Mouse (Mus musculus) lung, postnatal 0 days (tissue): ENCODE data around the gene Pard3. TPM values are rescaled to one million over a fixed set of nuclear protein-coding genes. Genes with fewer than 3 reads are reported as not detected.

Experiments
- ATAC-seq: fragments of 200-750 bp; cut with Nextera tagmentation; 2 replicates; pipeline ENCODE4 v1.8.0; 2017; ENCODE audit warnings: moderate library complexity
- DNase-seq: peaks from one replicate; pipeline ENCODE4 v3.0.0-alpha.2; 2016; ENCODE audit warnings: low spot score
- H3K27ac ChIP-seq: fragments of 300-500 bp; sonication (generic); 2 replicates; pipeline ENCODE4 v1.5.1; 2014; ENCODE audit warnings: antibody characterized with exemption, mild to moderate bottlenecking, low read length, mixed read lengths
- H3K27me3 ChIP-seq: fragments of 300-500 bp; sonication (generic); replicated peaks from 2 replicates; pipeline ENCODE4 v1.6.1; 2014; ENCODE audit warnings: low read length, mixed read lengths; ENCODE audit not compliant: insufficient read depth
- H3K36me3 ChIP-seq: fragments of 300-500 bp; sonication (generic); 2 replicates; pipeline ENCODE4 v1.6.1; 2014; ENCODE audit warnings: low read length, mixed read lengths; ENCODE audit not compliant: insufficient read depth
- H3K4me1 ChIP-seq: fragments of 300-500 bp; sonication (generic); 2 replicates; pipeline ENCODE4 v1.6.1; 2014; ENCODE audit warnings: antibody characterized with exemption, low read depth, low read length, mixed read lengths; ENCODE audit not compliant: insufficient read depth
- H3K4me2 ChIP-seq: fragments of 300-500 bp; sonication (generic); replicated peaks from 2 replicates; pipeline ENCODE4 v1.6.1; 2014; ENCODE audit warnings: low read depth, mild to moderate bottlenecking, low read length, moderate library complexity, mixed read lengths
- H3K4me3 ChIP-seq: fragments of 300-500 bp; sonication (generic); 2 replicates; pipeline ENCODE4 v1.5.1; 2014; ENCODE audit warnings: low read depth, low read length
- H3K9ac ChIP-seq: fragments of 300-500 bp; sonication (generic); replicated peaks from 2 replicates; pipeline ENCODE4 v1.6.1; 2014; ENCODE audit warnings: low read depth, mild to moderate bottlenecking
- H3K9me3 ChIP-seq: fragments of 300-500 bp; sonication (generic); 2 replicates; pipeline ENCODE4 v1.6.1; 2016; ENCODE audit warnings: low read length, mixed read lengths
- CTCF ChIP-seq: IDR thresholded peaks from 2 replicates; pipeline ENCODE4 v1.5.1; 2016; ENCODE audit warnings: antibody characterized with exemption, mild to moderate bottlenecking
- EP300 ChIP-seq: IDR thresholded peaks from 2 replicates; pipeline ENCODE4 v1.6.1; 2016; ENCODE audit warnings: antibody characterized with exemption, mild to moderate bottlenecking, control low read depth
- WGBS: fragments of 180-500 bp; shearing (Covaris S2); extraction: QIAGEN DNeasy Blood & Tissue Kit; methylation state at CpG from one replicate; pipeline ENCODE4 v1.1.7; 2014; 5-methylcytosine and 5-hydroxymethylcytosine counted together
- polyA plus RNA-seq: library from polyadenylated mRNA; unstranded; fragments of >200 nt; fragmentation: Nextera tagmentation; extraction: Ambion mirVana; gene quantifications from 2 replicates; pipeline ENCODE4 v1.2.1, GENCODE M21; 2015

Pard3 gene
- polyA plus RNA-seq, 1 experiment from 2014 or later: 13.2 TPM

DNA sequence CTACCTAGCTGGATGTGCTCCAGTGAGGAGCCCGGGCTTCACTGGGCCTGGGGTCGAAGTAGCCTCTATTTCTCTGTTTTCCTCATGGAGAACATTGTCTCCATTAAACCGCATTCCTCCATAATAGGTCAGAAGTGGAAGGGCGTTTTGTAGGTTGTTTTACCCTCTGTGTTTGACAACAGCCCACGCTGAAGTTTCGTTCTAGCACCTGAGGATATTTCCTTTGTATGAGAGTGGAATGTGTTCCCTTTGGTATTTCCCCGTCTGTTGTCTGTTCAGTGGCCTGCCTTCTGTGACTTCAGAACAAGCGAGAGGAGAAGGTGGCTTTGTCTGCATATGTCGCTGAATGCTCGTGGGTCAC is 1.4 kb downstream of the Pard3 start:
- Histone ChIP-seq H3K4me2 (peak overlapping the region; percentile 63), H3K27me3 (no peaks in the 10 kb centered on the region), H3K4me3 (peak overlapping the region; percentile 73), H3K9me3 (no peaks in the 10 kb centered on the region), H3K4me1 (peaks cover 6% of the 10 kb centered on the region; the same call in 1 of the 2 replicates), H3K36me3 (no peaks in the 10 kb centered on the region), H3K9ac (peak overlapping the region; percentile 79; the same call in 1 of the 2 replicates), H3K27ac (0 out of 2 replicates have a peak overlapping the region, but pooled peaks have one; percentile 92)
- WGBS: 7% methylated on average over 10 of the region's 10 CpGs
- TF ChIP-seq CTCF (no peak), EP300 (no peak)
- DNase-seq: no peak
- ATAC-seq: no peak

DNA sequence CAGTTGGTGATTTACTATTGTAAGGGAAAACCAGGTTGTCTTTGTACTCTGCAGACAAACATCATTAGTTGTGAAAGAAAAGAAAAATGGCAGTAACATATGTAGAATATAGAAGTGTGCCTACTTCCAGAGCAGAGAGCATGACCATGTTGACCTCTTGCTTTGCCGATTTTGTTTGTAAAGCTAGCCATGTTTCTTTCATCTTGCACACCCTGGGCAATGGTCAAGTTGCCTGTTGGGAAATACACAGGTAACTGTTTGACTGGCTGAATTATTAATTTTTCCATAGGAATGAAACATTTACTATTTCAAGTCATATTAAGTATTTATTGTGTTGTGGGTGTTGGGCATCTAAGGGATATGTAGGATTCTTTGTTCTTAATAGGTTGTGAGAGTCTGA is 2.1 kb downstream of the Pard3 start:
- Histone ChIP-seq H3K27ac (no peak overlapping the region), H3K36me3 (no peaks in the 10 kb centered on the region), H3K4me3 (no peak overlapping the region), H3K4me2 (peak overlapping the region; percentile 63; the same call in 1 of the 2 replicates), H3K9ac (no peak overlapping the region), H3K4me1 (peaks cover 6% of the 10 kb centered on the region; the same call in 1 of the 2 replicates), H3K27me3 (no peaks in the 10 kb centered on the region), H3K9me3 (no peaks in the 10 kb centered on the region)
- 41% methylated on average over 1 of the region's 1 CpGs for WGBS
- no peak for DNase-seq
- TF ChIP-seq CTCF (no peak), EP300 (no peak)
- ATAC-seq: no peak

DNA sequence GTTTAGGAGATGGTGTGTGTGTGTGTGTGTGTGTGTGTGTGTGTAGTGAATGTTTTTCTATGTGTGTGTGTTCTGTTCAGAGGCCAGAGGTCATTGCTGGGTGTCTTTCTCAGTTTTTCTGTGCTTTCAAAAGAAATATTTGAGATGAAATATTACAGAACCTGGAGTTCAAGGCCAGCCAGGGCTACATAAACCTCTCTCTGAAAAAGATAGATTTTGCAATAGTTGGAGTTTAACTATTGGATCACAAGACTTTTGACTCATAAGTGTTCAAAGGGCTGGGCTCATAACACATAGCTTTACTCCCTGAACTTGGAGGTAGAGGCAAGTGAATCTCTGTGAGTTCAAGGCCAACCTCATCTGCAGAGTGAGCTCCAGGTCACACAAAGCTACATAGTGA is 2.8 kb downstream of the Pard3 start:
- H3K9me3 ChIP-seq: no peaks in the 10 kb centered on the region
- no peak for TF ChIP-seq EP300
- DNase-seq: no peak
- H3K9ac ChIP-seq: no peak overlapping the region
- no peak for ATAC-seq
- H3K27me3 ChIP-seq: no peaks in the 10 kb centered on the region
- no peaks in the 10 kb centered on the region for H3K36me3 ChIP-seq
- no peak overlapping the region for H3K4me3 ChIP-seq
- no peak overlapping the region for H3K27ac ChIP-seq
- peaks cover 6% of the 10 kb centered on the region; the same call in 1 of the 2 replicates for H3K4me1 ChIP-seq
- H3K4me2 ChIP-seq: no peak overlapping the region

- H3K4me1 ChIP-seq: peaks cover 12% of the 10 kb centered on the region
- no peak for ATAC-seq
- no peaks in the 10 kb centered on the region for H3K27me3 ChIP-seq
- 0 out of 2 replicates have a peak overlapping the region, but pooled peaks have one; percentile 38 for H3K27ac ChIP-seq
- 53% methylated on average over 3 of the region's 3 CpGs for WGBS
- H3K4me2 ChIP-seq: no peak overlapping the region
- no peak overlapping the region for H3K4me3 ChIP-seq
- peak; percentile 56 for DNase-seq
- no peak for TF ChIP-seq EP300
- no peak for TF ChIP-seq CTCF
- no peak overlapping the region for H3K9ac ChIP-seq
- no peaks in the 10 kb centered on the region for H3K36me3 ChIP-seq
- H3K9me3 ChIP-seq: no peaks in the 10 kb centered on the region
Observed at GRCm38 (mm10) chr8:127068719-127069118, 5.0 kb downstream of the Pard3 start.

- Histone ChIP-seq H3K9me3 (no peaks in the 10 kb centered on the region), H3K9ac (no peak overlapping the region), H3K27me3 (no peaks in the 10 kb centered on the region), H3K4me2 (no peak overlapping the region), H3K27ac (no peak overlapping the region), H3K36me3 (no peaks in the 10 kb centered on the region), H3K4me3 (no peak overlapping the region), H3K4me1 (peaks cover 12% of the 10 kb centered on the region)
- ATAC-seq (no peak), DNase-seq (no peak)
- 48% methylated on average over 3 of the region's 3 CpGs for WGBS
- no peak for TF ChIP-seq EP300
- TF ChIP-seq CTCF: no peak
Observed at GRCm38 (mm10) chr8:127070225-127070624, 6.5 kb downstream of the Pard3 start.

DNA sequence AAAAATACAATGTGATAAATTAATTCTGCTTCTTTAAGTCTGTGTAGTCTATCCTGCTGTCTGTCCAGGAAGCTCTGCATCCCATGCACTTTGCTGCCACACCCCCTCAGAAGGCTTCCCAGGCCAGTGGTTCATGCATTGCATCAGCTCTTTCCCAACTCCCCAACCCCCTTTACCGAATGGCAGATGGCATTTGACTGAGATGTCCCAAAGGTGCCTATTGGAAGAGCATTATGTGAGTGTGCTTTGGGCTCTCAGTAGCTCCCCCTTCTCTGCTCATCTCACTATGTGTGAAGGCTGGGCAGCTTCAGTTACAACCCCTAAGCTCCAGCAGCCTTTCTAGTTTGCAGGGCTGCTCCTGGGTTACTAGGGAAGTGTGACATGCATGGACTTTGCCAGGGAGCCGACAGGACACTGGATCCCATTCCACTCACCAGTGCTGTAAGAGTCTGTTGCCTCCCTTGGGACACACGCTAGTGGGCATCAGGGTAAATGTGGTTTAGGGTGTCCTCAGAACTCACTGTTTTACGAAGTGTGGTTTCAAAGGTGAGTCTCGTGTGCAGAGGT is 9.4 kb downstream of the Pard3 start:
- no peak for TF ChIP-seq CTCF
- TF ChIP-seq EP300: no peak
- Histone ChIP-seq H3K9ac (no peak overlapping the region), H3K4me1 (peaks cover 14% of the 10 kb centered on the region), H3K4me2 (no peak overlapping the region), H3K27ac (no peak overlapping the region), H3K36me3 (no peaks in the 10 kb centered on the region), H3K4me3 (no peak overlapping the region), H3K9me3 (no peaks in the 10 kb centered on the region), H3K27me3 (no peaks in the 10 kb centered on the region)
- ATAC-seq (no peak), DNase-seq (no peak)
- 59% methylated on average over 5 of the region's 5 CpGs for WGBS
